Comparison of ENCODE assay signal across 7 mouse cellular contexts in the genomic region with DNA sequence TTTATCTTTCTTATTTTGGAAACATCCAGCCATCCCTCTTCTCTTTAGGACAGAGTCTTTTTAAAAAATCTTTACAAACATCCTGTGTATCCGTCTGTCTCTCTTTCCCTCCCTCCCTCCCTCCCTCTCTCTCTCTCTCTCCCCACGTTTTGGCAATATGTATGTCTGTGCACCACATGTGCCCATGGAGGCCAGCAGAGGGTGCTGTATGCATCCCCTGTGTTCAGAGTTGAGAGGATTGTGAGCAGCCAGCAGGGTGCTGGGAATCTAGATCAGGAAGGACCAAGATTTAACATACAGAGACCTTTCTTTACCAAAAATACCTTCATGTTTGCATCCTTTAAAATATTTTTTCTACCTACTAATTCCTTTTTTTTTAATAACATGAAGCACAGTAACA. TPM values are rescaled to one million over a fixed set of nuclear protein-coding genes. Genes with fewer than 3 reads are reported as not detected.
DNase-seq lines count a peak whose midpoint lies in the region; ATAC-seq lines count a peak whose summit lies in the region.

No protein-coding gene starts in this region.

- WGBS in macrophage (ENCODE audit: missing documents) = 67% methylated on average over 1 of the region's 2 CpGs

- peak; percentile 55 for ATAC-seq in CD4-positive, CD25-positive, alpha-beta regulatory T cell, adult 4 months
- ATAC-seq in common myeloid progenitor, adult 5-6 weeks (replicated peaks; ENCODE audit: low read depth, poor library complexity, severe bottlenecking) = peak; percentile 80

- H3K79me2 ChIP-seq in macrophage (ENCODE audit: inconsistent target) = peaks cover 49% of the 10 kb centered on the region; the same call in 1 of the 2 replicates

- H3K36me3 ChIP-seq in macrophage (ENCODE audit: inconsistent target) = no peaks in the 10 kb centered on the region

- DNase-seq in Muller cell, postnatal 12 days (ENCODE audit: inconsistent ontology term) = peak; percentile 49
- DNase-seq in heart, adult 9 months (ENCODE audit: low spot score in 2 of 2) = peak; percentile 22 to 28
- DNase-seq in kidney, postnatal 10 days = peak; percentile 62
- peak; percentile 23 to 52 for DNase-seq in spleen, adult 18-20 months

- H3K27ac ChIP-seq in macrophage = no peak overlapping the region

- H3K4me3 ChIP-seq in macrophage (ENCODE audit: inconsistent target) = peak overlapping the region; percentile 52

RNA-seq across cellular contexts. Expression of a gene that starts 7.5 kb away (rescaled TPM):
- 10 to 100 TPM; 74.8 to 80.6 TPM for polyA plus RNA-seq in CD4-positive, CD25-positive, alpha-beta regulatory T cell, adult 4 months (2017; shearing (Covaris generic))
- total RNA-seq in common myeloid progenitor, adult 5-6 weeks (2017) = 202 and 227 TPM in 2 replicates
- 10 to 100 TPM in 25 of 26 experiments, 1 to 10 TPM in 1; 9.6 to 93.0 (median 46.0) TPM for total RNA-seq in macrophage (2018; cell fraction: chromatin; rRNA removed)
- total RNA-seq in macrophage (2018; cell fraction: cytosol; rRNA removed) = 10 to 100 TPM; 19.7 to 39.2 (median 31.1) TPM
- total RNA-seq in macrophage (2018; cell fraction: nucleus; rRNA removed) = 10 to 100 TPM; 11.4 to 57.3 (median 28.0) TPM
- polyA plus RNA-seq in macrophage (2018) = 33.4 to 53.8 TPM (median 52.0 TPM) in 3 replicates

RNA-seq across cellular contexts. Expression of a gene that starts 7.9 kb away (rescaled TPM):
- 1 to 10 TPM; 7.3 to 7.8 TPM for polyA plus RNA-seq in CD4-positive, CD25-positive, alpha-beta regulatory T cell, adult 4 months (2017; shearing (Covaris generic))
- total RNA-seq in common myeloid progenitor, adult 5-6 weeks (2017) = 17.2 and 20.0 TPM in 2 replicates
- total RNA-seq in macrophage (2018; cell fraction: chromatin; rRNA removed) = 10 to 100 TPM in 13 of 26 experiments, 1 to 10 TPM in 12, under 1 TPM in 1; 0.95 to 24.4 (median 10.0) TPM
- 10 to 100 TPM in 24 of 26 experiments, 1 to 10 TPM in 2; 6.5 to 48.2 (median 23.3) TPM for total RNA-seq in macrophage (2018; cell fraction: cytosol; rRNA removed)
- total RNA-seq in macrophage (2018; cell fraction: nucleus; rRNA removed) = 10 to 100 TPM in 15 of 26 experiments, 1 to 10 TPM in 11; 2.0 to 27.9 (median 13.1) TPM
- 10.2 to 21.8 TPM (median 19.2 TPM) in 3 replicates for polyA plus RNA-seq in macrophage (2018)

RNA-seq across cellular contexts. Expression of a gene that starts 37.3 kb away (rescaled TPM):
- 10 to 100 TPM; 26.9 to 39.0 TPM for polyA plus RNA-seq in CD4-positive, CD25-positive, alpha-beta regulatory T cell, adult 4 months (2017; shearing (Covaris generic))
- total RNA-seq in common myeloid progenitor, adult 5-6 weeks (2017) = 18.0 and 18.4 TPM in 2 replicates
- total RNA-seq in macrophage (2018; cell fraction: chromatin; rRNA removed) = 100 to 1,000 TPM; 122 to 465 (median 250) TPM
- total RNA-seq in macrophage (2018; cell fraction: cytosol; rRNA removed) = 100 to 1,000 TPM in 1 of 26 experiments, 10 to 100 TPM in 25; 14.4 to 102 (median 50.4) TPM
- 100 to 1,000 TPM in 23 of 26 experiments, 10 to 100 TPM in 3; 70.1 to 307 (median 159) TPM for total RNA-seq in macrophage (2018; cell fraction: nucleus; rRNA removed)
- polyA plus RNA-seq in macrophage (2018) = 36.7 to 92.1 TPM (median 40.6 TPM) in 3 replicates

RNA-seq across cellular contexts. Expression of a gene that starts 59.7 kb away (rescaled TPM):
- under 1 TPM in 1 of 2 experiments, not detected in 1; 0.36 TPM for polyA plus RNA-seq in CD4-positive, CD25-positive, alpha-beta regulatory T cell, adult 4 months (2017; shearing (Covaris generic))
- 2.6 and 3.2 TPM in 2 replicates for total RNA-seq in common myeloid progenitor, adult 5-6 weeks (2017)
- under 1 TPM in 2 of 26 experiments, not detected in 24; 0.53 to 0.58 TPM for total RNA-seq in macrophage (2018; cell fraction: chromatin; rRNA removed)
- under 1 TPM in 10 of 26 experiments, not detected in 16; 0.07 to 0.29 (median 0.15) TPM for total RNA-seq in macrophage (2018; cell fraction: cytosol; rRNA removed)
- total RNA-seq in macrophage (2018; cell fraction: nucleus; rRNA removed) = under 1 TPM in 2 of 26 experiments, not detected in 24; 0.36 to 0.79 TPM
- polyA plus RNA-seq in macrophage (2018) = 0.79 TPM in 1 of 3 replicates, not detected in the others
